Mouse (Mus musculus) MEL (cell line): ENCODE measurements around the gene Eif4g1.

Experiments used
- POLR2AphosphoS2 ChIP-seq: IDR thresholded peaks from 2 replicates; pipeline ENCODE4 v1.6.1; 2011; ENCODE audit warnings: low read length, improper control_type of control experiment
- RCOR1 ChIP-seq: IDR thresholded peaks from 2 replicates; pipeline ENCODE4 v1.6.1; 2012; ENCODE audit warnings: low read depth, mild to moderate bottlenecking, inconsistent platforms, low read length, improper control_type of control experiment

DNA sequence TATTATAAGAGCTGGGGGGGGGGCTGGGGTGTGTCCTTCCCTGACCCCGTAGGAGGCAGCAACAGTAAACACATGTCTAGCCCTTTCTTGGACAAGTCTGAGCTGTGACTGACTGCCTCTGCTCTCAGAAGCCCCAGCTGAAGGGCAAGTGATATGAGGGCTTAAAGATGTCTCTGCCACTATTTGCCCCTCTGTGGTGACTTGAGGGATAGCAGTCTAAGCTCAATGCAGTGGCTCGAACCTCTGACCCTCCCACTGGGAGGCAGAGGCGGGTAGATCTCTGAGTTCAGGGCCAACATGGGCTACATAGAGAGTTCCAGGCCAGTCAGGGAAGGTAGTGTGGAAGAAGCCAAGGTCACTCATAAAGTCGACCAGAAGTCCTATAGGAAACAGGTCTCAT lies 42.7 kb downstream of the Eif4g1 start:
- TF ChIP-seq POLR2AphosphoS2: no peak
- no peak for TF ChIP-seq RCOR1
